Mouse (Mus musculus): ENCODE results near the gene Ccdc71.

Ccdc71 gene

DNA sequence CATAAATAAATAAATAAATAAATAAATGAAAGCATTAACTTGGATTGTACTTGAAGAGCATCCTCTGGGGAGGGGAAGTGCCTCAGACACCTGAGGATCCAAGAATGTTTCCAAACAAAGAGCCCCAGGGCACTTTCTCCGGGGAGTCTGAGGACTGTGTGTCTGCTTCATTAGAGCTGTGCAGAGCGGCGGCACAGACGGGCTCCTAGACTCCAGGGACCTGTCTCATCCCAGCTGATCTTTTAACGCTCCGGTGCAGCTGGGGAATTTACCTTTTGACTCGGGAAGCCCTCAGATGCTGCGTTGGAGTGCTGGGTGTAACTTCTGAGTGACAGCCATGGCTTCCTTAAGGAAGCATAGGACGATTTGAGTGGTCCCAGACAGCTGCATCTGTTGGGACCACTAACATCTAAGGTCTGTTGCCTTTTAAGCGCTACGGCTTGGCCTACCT, 879 bp downstream of the Ccdc71 start, which contains the start of gene Klhdc8b:
TSS of gene Klhdc8b (minus strand) at position 401 of the 451 bp plus-strand sequence.
- DNase-seq, result no peak

DNA sequence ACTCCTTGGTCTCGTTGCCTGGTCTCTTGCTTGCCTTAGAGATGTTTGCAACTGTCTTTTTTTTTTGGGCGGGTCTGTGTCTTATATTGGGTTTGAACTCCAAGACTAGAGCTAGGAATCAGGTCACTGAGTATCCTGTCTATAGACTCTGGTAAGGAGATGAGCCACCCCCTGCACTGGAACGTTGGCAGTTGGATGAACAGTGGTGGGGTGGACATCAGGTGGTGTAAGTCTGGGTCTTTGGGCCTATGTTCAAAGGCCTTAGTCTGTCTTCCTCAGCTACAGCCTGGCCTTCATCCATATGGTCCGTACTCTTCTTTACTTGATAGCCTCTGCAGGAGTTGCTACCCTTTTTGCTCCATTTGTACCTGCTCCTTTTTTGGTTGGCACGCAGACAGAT, 1.3 kb downstream of the Ccdc71 start:
- DNase-seq, result no peak

DNA sequence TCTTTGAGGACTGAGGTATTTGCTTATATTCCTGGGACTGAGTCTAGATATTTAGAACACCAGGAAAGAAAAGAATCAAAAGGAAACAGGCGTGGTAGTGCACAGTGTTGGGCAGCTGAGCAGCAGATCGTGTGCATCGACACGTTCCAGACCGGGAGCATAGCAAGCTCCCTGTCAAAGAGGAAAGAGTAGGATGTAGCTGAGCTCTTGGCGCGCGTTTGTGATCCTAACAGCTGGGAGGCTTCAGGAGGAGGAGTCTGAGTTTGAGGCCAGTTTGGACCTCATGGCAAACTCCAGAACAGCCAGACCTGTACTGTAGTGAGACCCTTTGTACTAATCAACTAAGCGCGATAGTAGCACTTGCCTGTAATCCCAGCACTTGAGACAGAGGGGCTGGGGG, 1.9 kb downstream of the Ccdc71 start:
- no peak for DNase-seq

DNA sequence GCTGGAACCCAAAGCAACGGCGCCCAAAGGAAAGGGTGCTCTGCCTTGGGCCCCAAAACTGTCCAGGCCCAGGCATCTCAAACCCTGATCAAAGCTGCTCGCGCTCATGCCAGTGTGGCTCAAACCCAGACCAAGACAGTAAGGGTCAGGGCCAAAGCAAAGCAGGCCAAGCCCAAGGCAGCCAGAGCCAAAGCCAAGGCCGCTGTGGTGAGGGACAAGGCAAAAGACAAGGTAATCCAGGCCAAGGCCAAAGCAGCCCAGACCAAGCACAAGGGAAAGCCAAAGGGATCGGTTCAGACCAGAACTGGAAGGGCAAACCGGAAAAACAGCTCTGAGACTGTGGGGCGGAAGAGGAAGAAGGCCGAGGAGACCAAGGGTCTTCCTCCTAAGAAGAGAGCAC, 3.4 kb downstream of the Ccdc71 start:
- no peak for DNase-seq

DNA sequence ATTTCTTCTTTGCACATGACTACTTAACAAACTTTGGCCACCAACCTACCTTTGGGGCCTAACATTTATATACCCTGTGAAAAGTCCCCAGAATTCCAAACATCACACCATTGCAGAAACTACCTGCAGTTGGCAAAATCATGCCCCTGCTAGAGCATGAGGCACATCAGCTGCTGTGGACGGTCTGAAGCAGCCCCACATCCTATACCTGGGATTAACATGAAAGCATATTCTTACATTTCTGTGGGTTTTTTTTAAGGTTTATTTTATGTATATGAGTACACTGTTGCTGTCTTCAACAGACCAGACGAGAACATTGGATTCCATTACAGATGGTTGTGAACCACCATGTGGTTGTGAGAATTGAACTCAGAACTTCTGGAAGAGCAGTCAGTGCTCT, 5.9 kb downstream of the Ccdc71 start:
- DNase-seq, result no peak

DNA sequence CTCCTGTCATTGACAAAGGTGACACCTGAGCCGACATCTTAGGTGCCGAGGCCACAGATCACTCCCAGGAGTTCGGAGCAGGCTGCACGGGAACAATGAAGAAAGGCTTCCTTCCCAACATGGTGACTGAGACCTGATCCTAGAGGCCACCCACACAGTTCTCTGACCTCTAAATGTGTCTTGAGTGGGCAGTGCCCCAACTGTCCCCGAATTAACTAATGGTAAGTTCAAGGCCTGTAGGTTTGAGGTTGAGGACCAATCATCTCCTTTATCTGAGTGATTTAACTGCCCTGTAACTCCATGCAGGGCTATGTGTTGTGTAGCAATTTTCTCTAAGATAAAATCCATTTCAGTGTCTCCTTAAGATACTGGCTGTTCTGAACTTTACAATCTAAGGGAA, 9.1 kb downstream of the Ccdc71 start:
- no peak for DNase-seq

DNA sequence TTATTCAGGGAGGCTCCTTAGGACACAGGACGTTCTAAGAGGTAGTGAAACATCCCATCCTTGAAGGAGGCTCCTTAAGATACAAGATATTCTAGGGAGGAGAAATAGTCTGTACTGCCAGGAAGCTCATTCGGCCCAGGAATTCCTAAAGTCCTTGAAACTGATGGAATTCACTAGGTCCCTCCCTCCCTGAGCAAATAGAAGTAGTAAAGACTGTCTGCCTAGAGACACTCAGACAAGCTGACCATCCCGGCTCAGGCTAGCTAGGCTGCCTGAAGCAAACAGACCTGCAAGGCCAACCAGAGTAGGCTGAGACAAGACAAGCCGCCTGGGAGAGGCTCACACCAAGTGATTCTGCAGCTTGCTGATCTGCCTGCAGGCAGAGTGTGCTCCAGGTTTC, 9.5 kb downstream of the Ccdc71 start:
- no peak for DNase-seq

DNA sequence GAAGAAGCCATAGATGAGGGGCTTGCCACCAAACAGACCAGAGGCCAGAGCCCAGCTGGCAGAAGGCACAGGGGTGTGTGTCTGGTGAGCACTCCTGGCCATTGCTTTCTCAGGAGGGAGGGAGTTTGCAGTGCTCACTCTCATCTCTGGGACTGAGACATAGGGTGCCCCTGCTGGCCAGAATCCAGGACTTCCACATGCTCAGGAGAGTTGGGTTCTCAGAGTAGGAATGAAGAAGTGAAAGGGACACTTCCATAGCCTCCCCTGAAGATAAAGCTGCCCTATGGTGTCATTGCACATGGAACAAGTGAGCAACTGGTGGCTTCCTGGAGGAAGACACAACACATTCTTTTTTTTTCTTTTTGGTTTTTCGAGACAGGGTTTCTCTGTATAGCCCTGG, 14.2 kb downstream of the Ccdc71 start:
- DNase-seq, result no peak

DNA sequence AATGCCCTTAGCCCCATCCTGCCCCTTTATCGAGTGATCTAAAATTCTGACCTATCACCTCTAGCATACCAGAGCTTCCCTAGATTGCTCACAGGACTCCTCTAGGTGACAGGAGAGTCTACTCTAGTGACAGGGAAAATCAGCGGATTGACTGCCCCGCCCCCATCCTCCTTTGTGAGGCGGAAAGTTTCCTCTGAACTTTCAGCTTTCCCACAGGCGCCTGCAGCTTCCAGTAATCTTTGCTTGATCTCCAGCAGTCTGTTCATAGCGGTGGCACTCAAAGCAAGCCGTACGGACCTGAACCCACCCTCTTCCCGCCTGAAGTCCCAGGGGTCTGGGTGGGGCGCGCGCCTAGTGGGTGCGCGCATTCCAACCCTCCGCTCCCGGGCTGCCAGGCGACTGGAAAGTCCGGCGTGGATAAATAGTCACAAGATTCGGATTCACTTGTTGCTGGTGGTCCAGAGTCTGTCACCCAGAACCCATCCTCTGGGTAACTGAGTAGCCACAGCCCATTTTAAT, 18.4 kb downstream of the Ccdc71 start:
- peak; percentile 65 for DNase-seq

DNA sequence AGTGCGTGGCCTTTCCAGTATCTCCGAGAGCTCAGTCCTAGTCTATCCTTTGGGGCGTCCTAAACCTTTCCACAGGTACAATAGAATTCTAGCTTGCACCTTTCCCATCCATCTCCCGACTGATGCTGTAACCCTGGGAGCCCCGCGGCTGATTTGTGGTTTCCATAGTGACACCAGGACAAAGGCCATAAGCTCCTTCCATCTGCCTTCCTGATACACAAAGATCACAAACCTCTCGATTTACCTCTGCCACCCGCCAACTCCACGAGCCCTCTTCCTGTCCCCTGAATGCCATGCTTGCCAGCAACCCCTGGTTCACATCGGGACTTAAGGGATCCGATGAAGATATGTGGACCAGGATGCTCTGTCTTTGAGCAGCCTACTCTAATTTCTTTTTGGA, 18.9 kb downstream of the Ccdc71 start:
- no peak for DNase-seq

DNA sequence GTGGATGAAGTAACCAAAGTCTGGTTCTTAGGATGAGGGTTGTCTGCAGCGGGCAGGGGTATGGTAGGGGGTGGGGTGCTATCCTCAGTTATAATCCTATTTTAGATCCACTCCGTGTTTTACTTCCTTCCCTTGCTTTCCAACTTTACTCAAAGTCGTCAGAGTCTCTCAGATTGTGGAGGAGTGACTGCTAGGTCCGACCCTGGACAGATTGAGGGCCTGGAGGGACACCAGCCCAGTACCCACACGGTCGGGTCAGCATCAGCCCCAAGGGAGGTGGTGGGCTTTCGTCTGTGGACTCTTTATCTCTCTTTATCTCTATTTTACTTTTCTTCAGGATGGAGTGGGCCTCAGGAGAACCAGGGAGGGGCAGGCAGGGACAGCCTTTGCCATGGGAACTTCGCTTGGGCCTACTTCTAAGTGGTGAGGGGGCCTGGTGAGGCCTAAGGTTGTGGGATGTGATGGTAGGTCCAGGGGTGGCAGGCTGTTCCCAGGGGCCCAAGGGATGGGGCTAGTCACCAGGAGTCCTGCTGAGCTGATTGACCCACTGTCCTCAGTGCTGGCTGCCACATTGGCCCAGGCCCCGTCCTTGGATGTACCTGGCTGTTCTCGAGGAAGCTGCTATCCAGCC, 19.5 kb downstream of the Ccdc71 start, which contains the start of gene Lamb2:
TSS of gene Lamb2 (plus strand) at position 16 of the 631 bp plus-strand sequence.
- DNase-seq, result no peak

DNA sequence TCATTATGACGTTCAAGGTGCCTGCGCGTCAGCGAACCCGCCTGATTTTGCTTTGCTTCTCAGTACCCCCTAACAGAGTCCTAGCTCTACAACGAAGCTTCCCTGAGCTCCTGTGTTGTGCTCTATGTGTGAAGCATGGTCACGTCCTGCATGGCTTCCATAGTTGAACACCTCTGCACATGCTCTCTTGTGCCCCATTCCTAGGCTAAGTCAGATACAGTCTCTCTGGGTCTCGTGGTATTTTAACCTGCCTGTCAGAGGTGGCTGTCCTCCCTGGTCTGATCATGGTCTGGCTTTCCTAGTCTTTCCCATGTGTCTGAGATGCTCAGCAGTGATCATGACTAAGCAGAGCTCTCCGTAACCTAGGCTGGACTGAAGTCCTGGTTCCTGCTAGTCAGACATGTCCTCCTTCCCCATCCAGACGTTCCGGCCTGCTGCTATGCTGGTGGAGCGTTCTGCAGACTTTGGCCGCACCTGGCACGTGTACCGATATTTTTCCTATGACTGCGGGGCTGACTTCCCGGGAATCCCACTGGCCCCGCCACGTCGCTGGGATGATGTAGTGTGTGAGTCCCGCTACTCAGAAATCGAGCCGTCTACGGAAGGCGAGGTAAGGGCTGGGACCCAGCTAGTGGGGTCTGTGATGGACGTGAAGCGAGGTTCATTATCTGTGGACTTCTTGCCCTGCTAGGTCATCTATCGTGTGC, 20.6 kb downstream of the Ccdc71 start:
- DNase-seq, result no peak

DNA sequence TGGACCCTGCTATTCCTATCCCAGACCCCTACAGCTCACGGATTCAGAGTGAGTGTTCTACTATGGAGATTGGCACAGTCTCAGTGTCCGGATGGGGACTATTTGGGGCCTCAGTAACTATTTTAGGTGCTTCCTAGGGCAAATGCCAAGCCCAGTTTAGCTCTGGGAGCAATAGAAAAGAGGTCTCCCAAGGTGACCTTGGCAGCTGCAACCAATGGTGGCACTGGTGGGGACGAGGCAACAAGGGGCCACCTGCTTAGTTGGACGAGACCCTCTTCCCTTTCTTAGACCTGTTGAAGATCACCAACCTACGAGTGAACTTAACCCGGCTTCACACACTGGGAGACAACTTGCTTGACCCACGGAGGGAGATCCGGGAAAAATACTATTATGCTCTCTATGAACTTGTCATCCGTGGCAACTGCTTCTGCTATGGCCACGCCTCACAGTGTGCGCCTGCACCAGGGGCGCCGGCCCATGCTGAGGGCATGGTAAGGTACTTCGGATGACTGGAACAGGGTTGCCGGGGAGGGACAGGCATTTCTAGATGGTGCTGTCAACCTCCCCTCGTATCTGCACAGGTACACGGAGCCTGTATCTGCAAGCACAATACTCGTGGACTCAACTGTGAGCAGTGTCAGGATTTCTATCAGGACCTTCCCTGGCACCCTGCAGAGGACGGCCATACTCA, 21.3 kb downstream of the Ccdc71 start:
- no peak for DNase-seq

DNA sequence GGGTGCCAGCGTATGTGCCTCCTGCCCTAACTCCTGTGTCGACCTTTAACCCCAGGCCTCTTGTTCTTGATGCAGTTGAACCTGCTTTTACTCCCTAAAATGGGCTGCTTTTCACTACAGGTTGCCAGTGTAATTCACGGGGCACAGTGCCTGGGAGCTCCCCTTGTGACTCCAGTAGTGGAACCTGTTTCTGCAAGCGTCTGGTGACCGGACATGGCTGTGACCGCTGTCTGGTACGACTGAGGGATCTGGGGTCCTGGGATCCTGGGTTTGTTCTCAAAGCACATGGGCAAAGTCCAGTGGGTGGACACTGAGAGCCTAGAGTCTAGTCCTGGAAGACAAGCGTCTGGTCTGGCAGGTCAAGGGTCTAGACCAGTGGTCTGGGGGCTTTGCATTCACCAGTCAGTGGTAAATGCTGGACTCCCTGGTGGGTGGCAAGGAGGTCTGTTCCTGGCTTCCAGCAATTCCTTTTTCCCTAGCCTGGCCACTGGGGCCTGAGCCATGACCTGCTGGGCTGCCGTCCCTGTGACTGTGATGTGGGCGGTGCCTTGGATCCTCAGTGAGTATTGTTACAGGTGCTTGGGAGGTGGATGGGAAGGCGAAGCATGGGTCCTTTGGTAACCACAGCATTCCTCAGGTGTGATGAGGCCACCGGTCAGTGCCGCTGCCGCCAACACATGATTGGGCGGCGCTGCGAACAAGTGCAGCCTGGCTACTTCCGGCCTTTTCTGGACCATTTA, 22.9 kb downstream of the Ccdc71 start:
- DNase-seq, result no peak

DNA sequence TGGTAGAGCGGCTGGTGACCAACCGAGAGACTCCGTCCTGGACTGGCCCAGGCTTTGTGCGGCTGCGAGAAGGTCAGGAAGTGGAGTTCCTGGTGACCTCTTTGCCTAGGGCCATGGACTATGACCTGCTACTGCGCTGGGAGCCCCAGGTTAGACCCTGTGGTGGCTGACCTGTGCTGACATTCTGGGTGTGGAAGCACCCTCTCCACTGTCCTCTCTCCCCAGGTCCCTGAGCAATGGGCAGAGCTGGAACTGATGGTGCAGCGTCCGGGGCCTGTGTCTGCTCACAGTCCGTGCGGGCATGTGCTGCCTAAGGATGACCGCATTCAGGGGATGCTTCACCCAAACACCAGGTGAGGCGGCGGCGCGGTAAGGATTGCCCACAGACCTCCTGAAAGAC, 23.7 kb downstream of the Ccdc71 start:
- DNase-seq, result no peak

DNA sequence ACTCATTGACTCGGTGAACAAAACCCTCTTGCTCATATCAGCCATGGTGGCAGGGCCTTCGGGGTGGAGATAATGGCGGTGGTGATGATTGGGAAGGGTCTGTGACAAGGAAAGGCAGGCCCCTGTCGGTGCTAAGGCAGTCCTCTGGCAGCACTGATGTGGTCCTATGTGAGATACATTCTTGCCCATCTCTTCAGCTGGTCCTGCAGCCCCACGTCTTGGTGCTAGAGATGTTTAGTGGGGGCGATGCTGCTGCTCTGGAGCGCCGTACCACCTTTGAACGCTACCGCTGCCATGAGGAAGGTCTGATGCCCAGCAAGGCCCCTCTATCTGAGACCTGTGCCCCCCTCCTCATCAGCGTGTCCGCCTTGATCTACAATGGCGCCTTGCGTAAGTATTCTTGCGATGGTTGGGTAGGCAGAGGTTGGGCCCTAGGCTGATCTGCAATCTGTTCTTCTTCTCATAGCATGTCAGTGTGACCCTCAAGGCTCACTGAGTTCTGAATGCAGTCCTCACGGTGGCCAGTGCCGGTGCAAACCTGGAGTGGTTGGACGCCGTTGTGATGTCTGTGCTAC, 25.1 kb downstream of the Ccdc71 start:
- no peak for DNase-seq

DNA sequence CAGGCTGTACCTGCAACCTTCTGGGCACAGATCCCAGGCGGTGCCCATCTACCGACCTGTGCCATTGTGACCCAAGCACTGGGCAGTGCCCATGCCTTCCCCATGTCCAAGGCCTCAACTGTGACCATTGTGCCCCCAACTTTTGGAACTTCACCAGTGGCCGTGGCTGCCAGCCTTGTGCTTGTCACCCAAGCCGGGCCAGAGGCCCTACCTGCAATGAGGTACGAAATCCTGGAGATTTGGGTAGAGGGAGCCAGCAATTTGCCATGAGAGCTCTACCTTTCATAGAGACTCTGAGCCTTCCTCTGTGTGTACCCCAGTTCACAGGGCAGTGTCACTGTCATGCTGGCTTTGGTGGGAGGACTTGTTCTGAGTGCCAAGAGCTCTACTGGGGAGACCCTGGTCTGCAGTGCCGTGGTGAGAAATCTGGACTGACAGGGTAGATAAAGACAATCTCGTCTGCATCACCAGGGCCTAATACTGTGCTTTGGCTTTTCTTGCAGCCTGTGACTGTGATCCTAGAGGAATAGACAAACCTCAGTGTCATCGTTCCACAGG, 26.7 kb downstream of the Ccdc71 start:
- no peak for DNase-seq

DNA sequence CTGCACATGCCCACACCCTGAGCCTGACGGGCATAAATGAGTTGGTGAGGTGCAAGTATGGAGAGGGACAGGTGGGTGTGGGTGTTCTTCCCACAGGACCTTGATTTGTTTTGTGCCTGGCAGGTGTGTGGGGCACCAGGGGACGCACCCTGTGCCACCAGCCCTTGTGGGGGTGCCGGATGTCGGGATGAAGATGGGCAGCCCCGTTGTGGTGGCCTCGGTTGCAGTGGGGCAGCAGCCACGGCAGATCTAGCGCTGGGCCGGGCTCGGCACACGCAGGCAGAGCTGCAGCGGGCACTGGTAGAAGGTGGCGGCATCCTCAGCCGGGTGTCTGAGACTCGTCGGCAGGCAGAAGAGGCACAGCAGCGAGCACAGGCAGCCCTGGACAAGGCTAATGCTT, 28.1 kb downstream of the Ccdc71 start:
- DNase-seq, result no peak

DNA sequence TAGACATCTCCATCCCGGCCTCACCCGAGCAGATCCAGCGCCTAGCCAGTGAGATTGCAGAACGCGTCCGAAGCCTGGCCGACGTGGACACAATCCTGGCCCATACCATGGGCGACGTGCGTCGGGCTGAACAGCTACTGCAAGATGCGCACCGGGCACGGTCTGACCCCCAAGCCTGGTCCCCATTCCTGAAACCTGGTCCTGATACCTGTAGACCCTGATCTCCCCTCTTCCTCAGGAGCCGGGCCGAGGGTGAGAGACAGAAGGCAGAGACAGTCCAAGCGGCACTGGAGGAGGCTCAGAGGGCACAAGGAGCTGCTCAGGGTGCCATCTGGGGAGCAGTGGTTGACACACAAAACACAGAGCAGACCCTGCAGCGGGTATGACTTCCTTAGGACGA, 28.9 kb downstream of the Ccdc71 start:
- peak; percentile 32 for DNase-seq

DNA sequence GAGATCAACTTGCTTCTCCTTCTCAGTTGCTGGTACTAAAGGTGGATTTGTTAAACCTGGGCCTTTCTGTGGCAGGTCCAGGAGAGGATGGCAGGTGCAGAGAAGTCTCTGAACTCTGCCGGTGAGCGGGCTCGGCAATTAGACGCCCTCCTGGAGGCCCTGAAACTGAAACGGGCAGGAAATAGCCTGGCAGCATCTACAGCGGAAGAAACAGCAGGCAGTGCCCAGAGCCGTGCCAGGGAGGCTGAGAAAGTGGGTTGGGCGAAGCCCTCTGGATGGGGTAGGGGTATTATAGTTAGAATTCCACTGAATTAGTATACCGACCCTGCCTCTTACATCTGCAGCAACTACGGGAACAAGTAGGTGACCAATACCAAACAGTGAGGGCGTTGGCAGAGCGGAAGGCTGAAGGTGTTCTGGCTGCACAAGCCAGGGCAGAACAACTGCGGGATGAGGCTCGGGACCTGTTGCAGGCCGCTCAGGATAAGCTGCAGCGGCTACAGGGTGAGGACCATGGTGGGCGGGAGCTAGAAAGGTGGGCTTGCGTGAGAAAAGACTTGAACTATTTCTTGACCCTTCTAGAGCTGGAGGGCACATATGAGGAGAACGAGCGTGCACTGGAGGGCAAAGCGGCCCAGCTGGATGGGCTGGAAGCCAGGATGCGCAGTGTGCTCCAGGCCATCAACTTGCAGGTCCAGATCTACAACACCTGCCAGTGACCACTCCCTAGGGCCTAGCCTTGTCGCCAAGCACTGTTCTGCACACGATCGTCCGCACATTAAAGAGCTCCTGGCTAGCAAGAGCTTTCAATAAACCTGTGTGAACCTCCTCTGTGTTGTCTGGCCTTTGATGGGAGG, 29.6 kb downstream of the Ccdc71 start:
- peak; percentile 31 for DNase-seq

DNA sequence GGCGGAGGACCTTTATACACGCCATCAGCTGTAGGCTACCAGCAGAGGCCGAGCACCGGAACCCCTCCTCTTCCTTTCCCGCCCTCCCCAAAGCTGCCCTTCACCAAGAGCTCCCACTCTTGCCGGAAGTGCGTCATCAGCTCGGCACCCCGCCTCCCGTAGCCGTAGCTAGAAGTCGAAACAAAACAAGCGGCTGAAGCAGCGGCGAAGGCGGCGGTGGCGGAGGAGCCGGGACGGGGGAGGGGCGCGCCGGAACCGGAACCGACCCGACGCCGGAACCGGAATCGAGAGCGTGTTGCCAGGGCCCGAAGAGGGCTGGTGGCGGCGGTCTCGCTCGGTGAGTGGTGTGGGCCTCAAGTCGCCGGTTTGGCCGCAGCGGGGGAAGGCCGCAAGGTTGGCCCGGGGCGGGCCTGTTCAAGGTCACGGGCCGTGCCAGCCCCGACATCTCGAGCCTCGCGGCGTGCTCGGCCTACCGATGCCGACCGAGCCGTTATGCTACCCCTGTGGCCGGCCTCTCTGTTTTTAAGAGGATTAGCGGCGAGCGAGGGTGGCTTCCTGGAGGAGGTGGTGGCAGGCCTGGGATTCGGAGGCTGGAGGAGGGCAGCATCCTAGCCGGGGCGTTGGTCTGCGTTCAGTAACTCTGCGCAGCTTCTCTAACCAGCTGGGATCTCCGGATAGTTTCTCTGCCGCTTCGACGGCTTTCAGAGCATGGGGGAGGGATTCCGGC, 30.4 kb downstream of the Ccdc71 start, which contains the start of gene Usp19:
TSS of gene Usp19 (plus strand) at position 44 of the 727 bp plus-strand sequence.
- DNase-seq, result peak; percentile 94

All from thymus, postnatal 4 days (tissue).